Mouse (Mus musculus) E14TG2a.4 (cell line): ENCODE data around the gene Lrrc28.

Source experiments
- CTCF ChIP-seq: conservative IDR thresholded peaks from 2 replicates; pipeline ENCODE4 v1.5.1; 2014; ENCODE audit warnings: low read length
- NANOG ChIP-seq: IDR thresholded peaks from 2 replicates; pipeline ENCODE4 v1.6.1; 2014; ENCODE audit warnings: borderline replicate concordance, low read length, mixed read lengths
- POU5F1 ChIP-seq: IDR thresholded peaks from 2 replicates; pipeline ENCODE4 v1.6.1; 2014; ENCODE audit warnings: low read length, borderline replicate concordance

- TF ChIP-seq POU5F1 (no peak), CTCF (no peak), NANOG (no peak)
Measured at GRCm38 (mm10) chr7:67692791-67693538, 47.9 kb upstream of the Lrrc28 start.
